Mouse (Mus musculus): Measurements from ENCODE around the gene Robo3. TPM values are rescaled to one million over a fixed set of nuclear protein-coding genes. Genes with fewer than 3 reads are reported as not detected.

The Robo3 gene
- polyA plus RNA-seq, 1 experiment from 2014 or later = 0.11 TPM

- Histone ChIP-seq H3K9me3 (replicated peaks; ENCODE audit: control insufficient read depth, low read length) (no peaks in the 10 kb centered on the region), H3K4me2 (ENCODE audit: low read depth, low read length) (no peak within 1 kb of the TSS), H3K4me3 (ENCODE audit: low read depth, low read length) (no peak within 1 kb of the TSS), H3K9ac (ENCODE audit: low read depth, low read length) (no peak within 1 kb of the TSS), H3K27me3 (ENCODE audit: control insufficient read depth, insufficient read depth, low read depth, low read length) (no peaks in the 10 kb centered on the region), H3K4me1 (ENCODE audit: control insufficient read depth, low read depth, low read length) (no peaks in the 10 kb centered on the region), H3K27ac (ENCODE audit: low read length) (no peak within 1 kb of the TSS), H3K36me3 (ENCODE audit: control insufficient read depth, insufficient read depth) (no peaks in the 10 kb centered on the region)
- ATAC-seq (ENCODE audit: low read depth) = no peak
- WGBS (ENCODE audit: insufficient replicate concordance) = 71% methylated on average over 17 of the region's 17 CpGs
These were observed 65.6 kb downstream of the Robo3 start, which contains the start of gene Hepacam for GRCm38 (mm10) chr9:37367301-37368080. Hepacam (plus strand) TSS chr9:37367351.

DNA sequence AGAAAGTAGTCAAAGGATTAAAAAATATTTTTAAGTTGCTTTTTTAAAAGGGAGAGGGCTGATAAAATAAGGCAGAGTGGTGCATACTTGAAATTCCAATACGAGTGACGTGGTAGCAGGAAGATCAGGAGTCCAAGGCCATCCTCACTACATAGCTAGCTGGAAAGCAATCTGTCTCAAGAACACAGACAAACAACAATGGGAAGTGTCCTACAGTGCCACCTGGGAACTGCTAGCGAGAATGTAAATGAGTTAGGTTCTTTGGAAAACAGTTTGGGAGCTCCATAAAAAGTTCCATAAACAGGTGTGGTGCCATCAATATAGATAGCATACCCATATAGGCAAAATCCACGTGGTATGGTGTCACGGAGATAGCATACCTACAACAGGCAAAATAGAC is 67.3 kb downstream of the Robo3 start:
- Histone ChIP-seq H3K27me3 (ENCODE audit: control insufficient read depth, insufficient read depth, low read depth, low read length) (no peaks in the 10 kb centered on the region), H3K9me3 (replicated peaks; ENCODE audit: control insufficient read depth, low read length) (no peaks in the 10 kb centered on the region), H3K36me3 (ENCODE audit: control insufficient read depth, insufficient read depth) (no peaks in the 10 kb centered on the region), H3K4me2 (ENCODE audit: low read depth, low read length) (no peak overlapping the region), H3K4me1 (ENCODE audit: control insufficient read depth, low read depth, low read length) (no peaks in the 10 kb centered on the region), H3K27ac (ENCODE audit: low read length) (no peak overlapping the region), H3K4me3 (ENCODE audit: low read depth, low read length) (no peak overlapping the region), H3K9ac (ENCODE audit: low read depth, low read length) (no peak overlapping the region)
- 50% methylated on average over 5 of the region's 5 CpGs for WGBS (ENCODE audit: insufficient replicate concordance)
- no peak for ATAC-seq (ENCODE audit: low read depth)

Other genes starting within 250 kb of the Robo3 start
- 3.4 and 3.5 TPM in 2 replicates for gene Tmem218, start 225.0 kb downstream of the Robo3 start, polyA plus RNA-seq (2015; fragmentation: Nextera tagmentation; extraction: Ambion mirVana)
- 1.9 and 2.0 TPM in 2 replicates for gene Slc37a2, start 177.5 kb downstream of the Robo3 start, polyA plus RNA-seq (2015; fragmentation: Nextera tagmentation; extraction: Ambion mirVana)
- 3.1 and 3.6 TPM in 2 replicates for gene Ccdc15, start 84.8 kb downstream of the Robo3 start, polyA plus RNA-seq (2015; fragmentation: Nextera tagmentation; extraction: Ambion mirVana)
- not detected in 2 replicates for gene Hepacam, start 65.9 kb downstream of the Robo3 start, polyA plus RNA-seq (2015; fragmentation: Nextera tagmentation; extraction: Ambion mirVana)
- gene Robo4, start 31.3 kb downstream of the Robo3 start, polyA plus RNA-seq (2015; fragmentation: Nextera tagmentation; extraction: Ambion mirVana) = 3.0 and 3.1 TPM in 2 replicates
- 2.5 and 2.7 TPM in 2 replicates for gene Msantd2, start 56.1 kb upstream of the Robo3 start, polyA plus RNA-seq (2015; fragmentation: Nextera tagmentation; extraction: Ambion mirVana)
- 15.7 and 16.0 TPM in 2 replicates for gene Esam, start 94.8 kb upstream of the Robo3 start, polyA plus RNA-seq (2015; fragmentation: Nextera tagmentation; extraction: Ambion mirVana)
- gene Vsig2, start 106.0 kb upstream of the Robo3 start, polyA plus RNA-seq (2015; fragmentation: Nextera tagmentation; extraction: Ambion mirVana) = 0.16 and 0.34 TPM in 2 replicates
- gene Nrgn, start 119.7 kb upstream of the Robo3 start, polyA plus RNA-seq (2015; fragmentation: Nextera tagmentation; extraction: Ambion mirVana) = 4.9 and 6.3 TPM in 2 replicates
- gene Siae, start 122.5 kb upstream of the Robo3 start, polyA plus RNA-seq (2015; fragmentation: Nextera tagmentation; extraction: Ambion mirVana) = 5.4 and 5.5 TPM in 2 replicates
- 1.9 and 2.1 TPM in 2 replicates for gene Spa17, start 180.5 kb upstream of the Robo3 start, polyA plus RNA-seq (2015; fragmentation: Nextera tagmentation; extraction: Ambion mirVana)
- 45.6 and 46.7 TPM in 2 replicates for gene Tbrg1, start 224.1 kb upstream of the Robo3 start, polyA plus RNA-seq (2015; fragmentation: Nextera tagmentation; extraction: Ambion mirVana)
- gene Panx3, start 236.0 kb upstream of the Robo3 start, polyA plus RNA-seq (2015; fragmentation: Nextera tagmentation; extraction: Ambion mirVana) = not detected in 2 replicates

Measured in liver, embryonic 16.5 days (tissue).